Mouse (Mus musculus): ENCODE data around the gene Ripk3. TPM values are rescaled to one million over a fixed set of nuclear protein-coding genes. Genes with fewer than 3 reads are reported as not detected.
A peak's percentile ranks its signal among the peaks of the same experiment; 100 is the strongest.

Gene Ripk3
- polyA plus RNA-seq, 1 experiment from 2014 or later, result 1.9 TPM

DNA sequence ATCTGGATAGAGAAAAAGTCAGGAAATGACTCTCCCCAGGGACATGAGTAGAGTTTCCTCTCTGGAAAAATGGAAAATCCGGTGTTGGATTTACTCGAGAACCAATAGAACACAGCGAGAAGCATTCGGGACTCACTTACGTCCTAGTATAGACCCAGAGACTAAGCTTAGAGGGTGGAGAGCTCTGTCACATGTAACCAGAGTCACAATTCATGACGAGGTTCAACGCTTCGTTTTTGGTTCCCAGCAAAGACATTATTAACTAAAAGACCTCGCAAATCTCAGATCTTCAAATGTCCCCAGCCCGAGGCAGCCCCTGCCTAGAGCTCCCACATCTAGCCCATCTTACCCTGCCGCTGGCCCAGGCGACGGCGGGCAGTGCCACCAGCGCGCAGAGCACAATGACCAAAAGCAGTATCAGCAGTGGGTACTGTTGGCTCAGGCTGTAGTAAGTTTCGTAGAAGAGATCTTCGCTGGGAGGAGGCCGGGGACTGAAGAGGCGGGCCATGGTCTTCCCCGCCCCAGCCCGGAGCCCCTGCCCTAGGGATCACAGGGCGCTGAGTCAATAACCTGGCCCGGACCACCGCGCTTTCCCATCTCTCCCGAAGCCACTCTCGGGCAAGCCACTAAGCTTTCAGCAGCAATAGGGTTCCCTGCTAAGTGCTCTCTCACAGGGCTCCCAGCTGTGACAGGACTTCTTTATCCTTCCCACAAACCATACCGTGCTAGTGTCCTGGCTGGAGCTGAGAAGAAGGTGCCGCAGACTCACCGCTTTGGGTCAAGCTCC lies 5.3 kb downstream of the Ripk3 start:
- 2% methylated on average over 31 of the region's 31 CpGs for WGBS
- Histone ChIP-seq H3K9me3 (ENCODE audit: control insufficient read depth, low read length) (no peaks in the 10 kb centered on the region), H3K4me3 (ENCODE audit: low read depth, low read length) (peak overlapping the region; percentile 26), H3K9ac (replicated peaks; ENCODE audit: low read depth, low read length) (no peak overlapping the region; the same call in 1 of the 2 replicates), H3K27me3 (ENCODE audit: control insufficient read depth, insufficient read depth, low read length) (peaks cover 35% of the 10 kb centered on the region), H3K4me1 (ENCODE audit: control insufficient read depth, insufficient read depth, low read length) (0 out of 2 replicates have a peak, but pooled peaks cover 3% of the 10 kb centered on the region), H3K27ac (ENCODE audit: low read depth, low read length) (no peak overlapping the region), H3K36me3 (ENCODE audit: control insufficient read depth, insufficient read depth, low read length) (no peaks in the 10 kb centered on the region), H3K4me2 (ENCODE audit: low read depth, low read length) (peak overlapping the region; percentile 37; the same call in 1 of the 2 replicates)
- no peak for ATAC-seq (ENCODE audit: low read depth)

DNA sequence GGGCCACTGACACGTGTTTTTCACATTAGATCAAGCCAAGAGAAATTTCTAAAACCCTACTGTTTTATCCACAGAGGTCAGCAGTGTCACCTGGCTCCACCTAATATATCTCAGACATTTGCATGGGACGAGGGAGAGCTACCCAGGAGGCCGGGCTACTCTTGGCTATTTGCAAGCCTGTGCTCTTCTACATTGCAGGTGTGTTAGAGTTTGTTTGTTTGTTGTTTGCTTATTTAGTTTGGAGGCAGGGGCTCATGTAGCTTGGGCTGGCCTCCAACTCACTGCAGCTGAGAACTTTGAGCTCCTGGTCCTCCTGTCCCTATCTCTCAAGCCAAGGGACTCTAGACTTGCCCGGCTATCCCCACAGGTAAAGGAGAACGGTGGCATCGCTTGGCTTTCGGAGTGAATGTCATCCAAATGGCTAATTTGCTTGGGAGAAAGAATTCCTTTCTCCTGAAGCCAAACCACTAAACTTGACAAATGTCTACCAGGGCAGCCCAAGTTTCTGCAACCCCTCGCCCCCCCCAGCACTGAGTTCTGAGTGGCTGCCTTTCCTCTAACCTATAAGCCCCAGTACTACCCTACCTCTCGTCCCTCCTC lies 6.2 kb downstream of the Ripk3 start:
- Histone ChIP-seq H3K4me2 (ENCODE audit: low read depth, low read length) (peak overlapping the region; percentile 12; the same call in 1 of the 2 replicates), H3K36me3 (ENCODE audit: control insufficient read depth, insufficient read depth, low read length) (no peaks in the 10 kb centered on the region), H3K27me3 (ENCODE audit: control insufficient read depth, insufficient read depth, low read length) (peaks cover 29% of the 10 kb centered on the region), H3K9me3 (ENCODE audit: control insufficient read depth, low read length) (no peaks in the 10 kb centered on the region), H3K27ac (ENCODE audit: low read depth, low read length) (no peak overlapping the region), H3K4me3 (ENCODE audit: low read depth, low read length) (no peak overlapping the region), H3K4me1 (ENCODE audit: control insufficient read depth, insufficient read depth, low read length) (0 out of 2 replicates have a peak, but pooled peaks cover 2% of the 10 kb centered on the region), H3K9ac (replicated peaks; ENCODE audit: low read depth, low read length) (no peak overlapping the region)
- no peak for ATAC-seq (ENCODE audit: low read depth)
- WGBS, result 47% methylated on average over 9 of the region's 9 CpGs

GRCm38 (mm10) chr14:55781310-55781709 lies 7.4 kb downstream of the Ripk3 start:
- ATAC-seq (ENCODE audit: low read depth), result peak; percentile 84
- 13% methylated on average over 14 of the region's 14 CpGs for WGBS
- H3K9ac ChIP-seq (replicated peaks; ENCODE audit: low read depth, low read length), result no peak overlapping the region
- H3K4me1 ChIP-seq (ENCODE audit: control insufficient read depth, insufficient read depth, low read length), result 0 out of 2 replicates have a peak, but pooled peaks cover 2% of the 10 kb centered on the region
- H3K36me3 ChIP-seq (ENCODE audit: control insufficient read depth, insufficient read depth, low read length), result no peaks in the 10 kb centered on the region
- H3K27me3 ChIP-seq (ENCODE audit: control insufficient read depth, insufficient read depth, low read length), result peaks cover 20% of the 10 kb centered on the region; the same call in 1 of the 2 replicates
- no peaks in the 10 kb centered on the region for H3K9me3 ChIP-seq (ENCODE audit: control insufficient read depth, low read length)
- H3K27ac ChIP-seq (ENCODE audit: low read depth, low read length), result no peak overlapping the region
- H3K4me2 ChIP-seq (ENCODE audit: low read depth, low read length), result peak overlapping the region; percentile 19; the same call in 1 of the 2 replicates
- H3K4me3 ChIP-seq (ENCODE audit: low read depth, low read length), result no peak overlapping the region

DNA sequence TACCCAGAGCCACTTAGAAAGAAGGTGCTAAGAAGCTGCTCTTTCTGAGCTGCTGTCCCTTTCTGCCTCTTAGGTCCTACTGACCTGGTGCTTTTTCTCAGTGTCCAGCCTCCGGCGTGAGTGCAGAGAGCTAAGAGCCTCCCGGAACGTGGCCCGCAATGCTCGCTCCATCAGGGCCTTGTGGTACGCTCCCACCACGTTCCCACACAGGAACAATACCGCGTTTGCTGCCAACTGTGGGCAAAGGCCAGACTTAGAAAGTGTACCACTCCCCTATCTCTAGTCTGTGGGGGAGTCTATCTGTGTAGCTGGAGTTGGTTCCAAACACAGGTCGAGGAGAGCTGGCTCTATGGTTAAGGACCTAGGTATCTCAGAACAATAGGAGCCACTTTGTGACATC lies 7.9 kb downstream of the Ripk3 start:
- Histone ChIP-seq H3K27me3 (ENCODE audit: control insufficient read depth, insufficient read depth, low read length) (peaks cover 16% of the 10 kb centered on the region; the same call in 1 of the 2 replicates), H3K9me3 (ENCODE audit: control insufficient read depth, low read length) (no peaks in the 10 kb centered on the region), H3K27ac (ENCODE audit: low read depth, low read length) (no peak overlapping the region), H3K4me1 (ENCODE audit: control insufficient read depth, insufficient read depth, low read length) (0 out of 2 replicates have a peak, but pooled peaks cover 2% of the 10 kb centered on the region), H3K36me3 (ENCODE audit: control insufficient read depth, insufficient read depth, low read length) (no peaks in the 10 kb centered on the region), H3K9ac (replicated peaks; ENCODE audit: low read depth, low read length) (no peak overlapping the region), H3K4me2 (ENCODE audit: low read depth, low read length) (no peak overlapping the region), H3K4me3 (ENCODE audit: low read depth, low read length) (no peak overlapping the region)
- WGBS, result 84% methylated on average over 11 of the region's 11 CpGs
- ATAC-seq (ENCODE audit: low read depth), result no peak

DNA sequence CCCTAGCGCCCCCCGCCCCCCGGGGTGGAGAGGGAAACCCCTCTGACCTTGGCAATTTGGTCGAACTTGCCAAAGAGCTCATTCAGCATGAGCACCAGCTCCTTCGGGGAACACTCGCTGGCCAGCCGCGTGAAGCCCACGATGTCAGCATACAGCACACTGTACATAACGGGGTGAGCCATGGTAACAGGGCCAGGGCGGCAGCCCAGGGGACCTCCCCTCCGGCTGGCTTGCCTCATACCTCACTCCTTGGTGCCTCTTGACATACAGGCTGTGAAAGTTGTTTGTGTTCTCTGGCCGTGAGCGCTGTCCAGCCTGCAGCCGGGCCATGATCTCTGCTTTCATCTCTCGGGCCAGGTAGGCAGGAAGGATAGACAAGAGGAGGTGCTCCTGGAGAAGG lies 9.0 kb downstream of the Ripk3 start:
- Histone ChIP-seq H3K9me3 (ENCODE audit: control insufficient read depth, low read length) (no peaks in the 10 kb centered on the region), H3K9ac (replicated peaks; ENCODE audit: low read depth, low read length) (no peak overlapping the region), H3K4me3 (ENCODE audit: low read depth, low read length) (no peak overlapping the region), H3K4me2 (ENCODE audit: low read depth, low read length) (no peak overlapping the region), H3K4me1 (ENCODE audit: control insufficient read depth, insufficient read depth, low read length) (0 out of 2 replicates have a peak, but pooled peaks cover 2% of the 10 kb centered on the region), H3K36me3 (ENCODE audit: control insufficient read depth, insufficient read depth, low read length) (no peaks in the 10 kb centered on the region), H3K27me3 (ENCODE audit: control insufficient read depth, insufficient read depth, low read length) (peaks cover 10% of the 10 kb centered on the region; the same call in 1 of the 2 replicates), H3K27ac (ENCODE audit: low read depth, low read length) (no peak overlapping the region)
- 61% methylated on average over 16 of the region's 16 CpGs for WGBS
- no peak for ATAC-seq (ENCODE audit: low read depth)

DNA sequence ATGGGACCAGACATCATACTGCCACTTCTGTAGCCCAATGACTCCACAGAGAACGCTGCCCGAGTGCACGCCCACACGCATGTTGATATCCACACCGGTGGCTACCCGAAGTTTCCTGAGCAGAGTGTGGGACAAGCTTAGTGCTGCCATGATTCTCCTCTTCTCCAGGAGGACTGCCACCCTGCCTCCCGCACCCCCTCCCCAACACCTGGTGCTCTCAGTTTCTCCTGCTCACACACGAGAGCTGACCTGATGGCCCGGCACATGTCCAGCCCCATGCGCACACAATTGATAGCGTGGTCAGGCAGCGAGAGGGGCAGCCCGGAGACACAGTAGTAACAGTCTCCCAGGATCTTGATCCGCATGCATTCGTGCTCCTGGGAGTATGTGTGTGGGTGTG lies 10.0 kb downstream of the Ripk3 start:
- Histone ChIP-seq H3K9me3 (ENCODE audit: control insufficient read depth, low read length) (no peaks in the 10 kb centered on the region), H3K4me2 (ENCODE audit: low read depth, low read length) (no peak overlapping the region), H3K9ac (replicated peaks; ENCODE audit: low read depth, low read length) (no peak overlapping the region), H3K4me1 (ENCODE audit: control insufficient read depth, insufficient read depth, low read length) (0 out of 2 replicates have a peak, but pooled peaks cover 2% of the 10 kb centered on the region), H3K36me3 (ENCODE audit: control insufficient read depth, insufficient read depth, low read length) (no peaks in the 10 kb centered on the region), H3K27me3 (ENCODE audit: control insufficient read depth, insufficient read depth, low read length) (peaks cover 10% of the 10 kb centered on the region; the same call in 1 of the 2 replicates), H3K27ac (ENCODE audit: low read depth, low read length) (no peak overlapping the region), H3K4me3 (ENCODE audit: low read depth, low read length) (no peak overlapping the region)
- WGBS, result 89% methylated on average over 15 of the region's 15 CpGs
- no peak for ATAC-seq (ENCODE audit: low read depth)

DNA sequence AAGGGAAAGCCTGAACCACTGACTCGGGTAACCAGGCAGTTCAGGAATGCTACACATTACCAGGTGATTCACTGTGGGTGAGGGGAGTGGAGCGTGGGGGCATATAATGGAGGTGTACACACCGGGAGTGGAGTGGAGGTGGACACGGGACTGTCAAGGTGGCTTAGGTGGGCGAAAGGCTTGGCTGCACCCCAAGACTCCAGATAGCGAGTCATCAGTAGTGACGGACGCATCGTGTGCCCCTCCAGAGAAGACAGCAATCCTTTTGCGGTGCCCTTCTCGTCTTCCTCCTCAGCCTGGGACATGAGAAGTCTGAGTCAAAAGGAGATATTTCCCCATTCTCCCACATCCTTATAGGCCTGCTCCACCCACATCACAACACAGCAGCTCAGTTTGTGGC lies 10.9 kb downstream of the Ripk3 start:
- H3K9me3 ChIP-seq (ENCODE audit: control insufficient read depth, low read length), result no peaks in the 10 kb centered on the region

DNA sequence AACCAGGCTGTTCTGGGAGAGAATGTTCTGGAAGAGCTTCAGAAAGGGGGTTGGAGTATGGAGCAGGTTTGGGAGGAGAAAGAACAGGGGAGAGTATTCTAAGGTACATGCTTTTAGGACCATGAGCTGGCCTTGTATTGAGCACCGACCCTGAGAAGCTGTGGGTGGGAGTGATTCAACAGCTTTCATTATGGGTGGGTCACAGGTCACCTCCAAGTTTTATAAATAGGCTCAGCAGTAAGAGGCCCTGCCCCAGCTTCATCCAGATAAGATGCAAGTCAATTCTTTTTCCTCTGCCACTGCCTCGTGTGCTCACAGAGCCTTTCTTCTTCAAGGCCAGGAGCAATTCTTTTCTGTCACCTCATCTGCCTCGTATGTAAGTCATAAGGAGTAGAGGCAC lies 11.5 kb downstream of the Ripk3 start:
- H3K27me3 ChIP-seq (ENCODE audit: control insufficient read depth, insufficient read depth, low read length), result peaks cover 3% of the 10 kb centered on the region; the same call in 1 of the 2 replicates
- 55% methylated on average over 3 of the region's 3 CpGs for WGBS
- H3K9me3 ChIP-seq (ENCODE audit: control insufficient read depth, low read length), result no peaks in the 10 kb centered on the region
- no peak for ATAC-seq (ENCODE audit: low read depth)
- H3K9ac ChIP-seq (replicated peaks; ENCODE audit: low read depth, low read length), result no peak overlapping the region
- H3K4me2 ChIP-seq (ENCODE audit: low read depth, low read length), result no peak overlapping the region
- H3K27ac ChIP-seq (ENCODE audit: low read depth, low read length), result no peak overlapping the region
- H3K36me3 ChIP-seq (ENCODE audit: control insufficient read depth, insufficient read depth, low read length), result no peaks in the 10 kb centered on the region
- no peaks in the 10 kb centered on the region for H3K4me1 ChIP-seq (ENCODE audit: control insufficient read depth, insufficient read depth, low read length)
- H3K4me3 ChIP-seq (ENCODE audit: low read depth, low read length), result no peak overlapping the region

More for the DNA sequence above, 10.9 kb downstream of the Ripk3 start:
- no peaks in the 10 kb centered on the region for H3K4me1 ChIP-seq (ENCODE audit: control insufficient read depth, insufficient read depth, low read length)
- no peak for ATAC-seq (ENCODE audit: low read depth)
- H3K27ac ChIP-seq (ENCODE audit: low read depth, low read length), result no peak overlapping the region
- H3K4me3 ChIP-seq (ENCODE audit: low read depth, low read length), result no peak overlapping the region
- H3K9ac ChIP-seq (replicated peaks; ENCODE audit: low read depth, low read length), result no peak overlapping the region
- H3K36me3 ChIP-seq (ENCODE audit: control insufficient read depth, insufficient read depth, low read length), result no peaks in the 10 kb centered on the region
- H3K4me2 ChIP-seq (ENCODE audit: low read depth, low read length), result no peak overlapping the region
- H3K27me3 ChIP-seq (ENCODE audit: control insufficient read depth, insufficient read depth, low read length), result peaks cover 10% of the 10 kb centered on the region; the same call in 1 of the 2 replicates
- WGBS, result 82% methylated on average over 11 of the region's 11 CpGs

DNA sequence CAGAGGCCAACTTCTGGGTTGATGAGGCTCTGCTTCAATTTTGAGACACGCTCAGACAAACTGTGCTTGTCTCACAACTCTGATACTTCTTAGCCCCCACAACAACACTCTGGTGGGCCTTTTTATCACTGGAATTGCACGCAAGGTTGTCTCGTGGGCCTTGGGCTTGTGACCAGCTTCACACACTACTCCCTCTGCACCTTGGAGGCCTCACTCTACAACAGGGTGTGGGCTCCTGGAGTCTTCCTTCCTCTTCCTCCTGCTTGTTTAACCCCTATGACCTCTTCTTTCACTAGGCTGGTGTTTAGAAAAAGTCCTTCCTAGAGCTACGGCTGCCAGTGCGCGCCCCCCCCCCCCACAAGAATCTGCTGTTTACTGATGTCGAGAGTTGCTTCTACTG lies 12.0 kb downstream of the Ripk3 start:
- H3K4me2 ChIP-seq (ENCODE audit: low read depth, low read length), result no peak overlapping the region
- ATAC-seq (ENCODE audit: low read depth), result no peak
- no peak overlapping the region for H3K4me3 ChIP-seq (ENCODE audit: low read depth, low read length)
- peaks cover under 1% of the 10 kb centered on the region; the same call in 1 of the 2 replicates for H3K27me3 ChIP-seq (ENCODE audit: control insufficient read depth, insufficient read depth, low read length)
- no peaks in the 10 kb centered on the region for H3K9me3 ChIP-seq (ENCODE audit: control insufficient read depth, low read length)
- H3K36me3 ChIP-seq (ENCODE audit: control insufficient read depth, insufficient read depth, low read length), result no peaks in the 10 kb centered on the region
- no peaks in the 10 kb centered on the region for H3K4me1 ChIP-seq (ENCODE audit: control insufficient read depth, insufficient read depth, low read length)
- no peak overlapping the region for H3K9ac ChIP-seq (replicated peaks; ENCODE audit: low read depth, low read length)
- no peak overlapping the region for H3K27ac ChIP-seq (ENCODE audit: low read depth, low read length)
- WGBS, result 82% methylated on average over 7 of the region's 7 CpGs
